Mouse (Mus musculus): ENCODE results near the gene Hspa2.

The Hspa2 gene

GRCm38 (mm10) chr12:76403886-76404537 lies at the start of gene Hspa2:
Hspa2 (plus strand) TSS chr12:76404176.
- DNase-seq (ENCODE audit: low read depth in 1 of 2, low spot score in 2 of 2) = peak; percentile 90 to 94

GRCm38 (mm10) chr12:76360868-76361267 lies 43.1 kb upstream of the Hspa2 start:
- DNase-seq (ENCODE audit: low read depth in 1 of 2, low spot score in 2 of 2) = no peak

GRCm38 (mm10) chr12:76361405-76362302 lies 42.3 kb upstream of the Hspa2 start:
- no peak for DNase-seq (ENCODE audit: low read depth in 1 of 2, low spot score in 2 of 2)

GRCm38 (mm10) chr12:76362303-76362676 lies 41.7 kb upstream of the Hspa2 start:
- DNase-seq (ENCODE audit: low read depth in 1 of 2, low spot score in 2 of 2) = no peak

- no peak for DNase-seq (ENCODE audit: low read depth in 1 of 2, low spot score in 2 of 2)
Measured at GRCm38 (mm10) chr12:76366276-76366675, 37.7 kb upstream of the Hspa2 start.

GRCm38 (mm10) chr12:76367096-76367995 lies 36.6 kb upstream of the Hspa2 start:
- no peak for DNase-seq (ENCODE audit: low read depth in 1 of 2, low spot score in 2 of 2)

- DNase-seq (ENCODE audit: low read depth in 1 of 2, low spot score in 2 of 2) = no peak
Measured at GRCm38 (mm10) chr12:76368201-76368789, 35.7 kb upstream of the Hspa2 start.

GRCm38 (mm10) chr12:76368790-76369205 lies 35.2 kb upstream of the Hspa2 start:
- DNase-seq (ENCODE audit: low read depth in 1 of 2, low spot score in 2 of 2) = no peak

GRCm38 (mm10) chr12:76369206-76369977 lies 34.6 kb upstream of the Hspa2 start, which contains the start of gene Zbtb25:
Zbtb25 (minus strand) TSS chr12:76369602.
- peak; percentile 54 to 78 for DNase-seq (ENCODE audit: low read depth in 1 of 2, low spot score in 2 of 2)

- peak; percentile 49 to 78 for DNase-seq (ENCODE audit: low read depth in 1 of 2, low spot score in 2 of 2)
Measured at GRCm38 (mm10) chr12:76369978-76370830, 33.8 kb upstream of the Hspa2 start, which contains the start of gene Zbtb1. Zbtb1 (plus strand) TSS chr12:76370266.

- DNase-seq (ENCODE audit: low read depth in 1 of 2, low spot score in 2 of 2) = peak in 1 of 2 experiments; percentile 53
Measured at GRCm38 (mm10) chr12:76370831-76371571, 33.0 kb upstream of the Hspa2 start.

GRCm38 (mm10) chr12:76372046-76372445 lies 31.9 kb upstream of the Hspa2 start:
- no peak for DNase-seq (ENCODE audit: low read depth in 1 of 2, low spot score in 2 of 2)

GRCm38 (mm10) chr12:76372881-76373818 lies 30.8 kb upstream of the Hspa2 start:
- no peak for DNase-seq (ENCODE audit: low read depth in 1 of 2, low spot score in 2 of 2)

GRCm38 (mm10) chr12:76373991-76374390 lies 30.0 kb upstream of the Hspa2 start:
- DNase-seq (ENCODE audit: low read depth in 1 of 2, low spot score in 2 of 2) = no peak

GRCm38 (mm10) chr12:76374911-76375310 lies 29.1 kb upstream of the Hspa2 start:
- no peak for DNase-seq (ENCODE audit: low read depth in 1 of 2, low spot score in 2 of 2)

- no peak for DNase-seq (ENCODE audit: low read depth in 1 of 2, low spot score in 2 of 2)
Measured at GRCm38 (mm10) chr12:76375506-76375905, 28.5 kb upstream of the Hspa2 start.

- DNase-seq (ENCODE audit: low read depth in 1 of 2, low spot score in 2 of 2) = peak in 1 of 2 experiments; percentile 26
Measured at GRCm38 (mm10) chr12:76376649-76377048, 27.3 kb upstream of the Hspa2 start.

All from monocyte, adult 2 months (primary cell).